Mouse (Mus musculus) limb, embryonic 14.5 days (tissue): ENCODE measurements around the gene Numb. TPM values are rescaled to one million over a fixed set of nuclear protein-coding genes. Genes with fewer than 3 reads are reported as not detected.

Source experiments
- ATAC-seq: fragments of 200-750 bp; cut with Nextera tagmentation; 2 replicates; pipeline ENCODE4 v1.8.0; 2017; ENCODE audit warnings: low read depth, moderate number of reproducible peaks, moderate TSS enrichment; ENCODE audit not compliant: low FRiP score
- DNase-seq: peaks from one replicate; pipeline ENCODE4 v3.0.0-alpha.2; 2015; ENCODE audit warnings: low spot score
- H3K27ac ChIP-seq: fragments of 300-500 bp; sonication (generic); replicated peaks from 2 replicates; pipeline ENCODE4 v1.5.1; 2014; ENCODE audit warnings: low read depth, mild to moderate bottlenecking, low read length, moderate library complexity, mixed read lengths
- H3K27me3 ChIP-seq: fragments of 300-500 bp; sonication (generic); 2 replicates; pipeline ENCODE4 v1.6.1; 2014; ENCODE audit warnings: low read length, mixed read lengths; ENCODE audit not compliant: control insufficient read depth, insufficient read depth
- H3K36me3 ChIP-seq: fragments of 300-500 bp; sonication (generic); 2 replicates; pipeline ENCODE4 v1.6.1; 2014; ENCODE audit warnings: mild to moderate bottlenecking, low read length, moderate library complexity, mixed read lengths; ENCODE audit not compliant: control insufficient read depth, insufficient read depth
- H3K4me1 ChIP-seq: fragments of 300-500 bp; sonication (generic); 2 replicates; pipeline ENCODE4 v1.6.1; 2014; ENCODE audit warnings: antibody characterized with exemption, low read length, mixed read lengths; ENCODE audit not compliant: control insufficient read depth, insufficient read depth
- H3K4me2 ChIP-seq: fragments of 300-500 bp; sonication (generic); replicated peaks from 2 replicates; pipeline ENCODE4 v1.6.1; 2014; ENCODE audit warnings: low read depth, mild to moderate bottlenecking, low read length, moderate library complexity; ENCODE audit not compliant: severe bottlenecking
- H3K4me3 ChIP-seq: fragments of 300-500 bp; sonication (generic); replicated peaks from 2 replicates; pipeline ENCODE4 v1.5.1; 2014; ENCODE audit warnings: low read length
- H3K9ac ChIP-seq: fragments of 300-500 bp; sonication (generic); 2 replicates; pipeline ENCODE4 v1.6.1; 2014; ENCODE audit warnings: mild to moderate bottlenecking, low read depth, low read length, moderate library complexity; ENCODE audit not compliant: severe bottlenecking
- H3K9me3 ChIP-seq: fragments of 300-500 bp; sonication (generic); 2 replicates; pipeline ENCODE4 v1.6.1; 2016; ENCODE audit warnings: low read length; ENCODE audit not compliant: control insufficient read depth
- POLR2A ChIP-seq: fragments of 200-500 bp; IDR thresholded peaks from 2 replicates; pipeline ENCODE4 v1.8.0; 2012; ENCODE audit warnings: inconsistent platforms, mild to moderate bottlenecking, moderate library complexity, borderline replicate concordance; ENCODE audit not compliant: insufficient read depth, insufficient read length; ENCODE audit errors: extremely low read depth
- WGBS: fragments of 180-500 bp; shearing (Covaris S2); extraction: QIAGEN DNeasy Blood & Tissue Kit; methylation state at CpG from one replicate; pipeline ENCODE4 v1.1.7; 2014; 5-methylcytosine and 5-hydroxymethylcytosine counted together
- polyA plus RNA-seq, 2 experiments: library from polyadenylated mRNA; depleted of rRNA in 1 of 2; stranded (reverse) in 1 of 2; unstranded in 1 of 2; fragments of >200 nt; fragmentation: Nextera tagmentation in 1 of 2; extraction: Ambion mirVana in 1 of 2; gene quantifications; 2 replicates each; pipeline versions ENCODE4 v1.2.1 to v1.2.3; 2012 to 2014

Gene Numb
- polyA plus RNA-seq, 2 experiments, result 31.3 to 53.8 TPM

GRCm38 (mm10) chr12:83841409-83842190, 80.1 kb downstream of the Numb start:
- Histone ChIP-seq H3K36me3 (peaks cover 27% of the 10 kb centered on the region), H3K27ac (no peak overlapping the region), H3K4me3 (no peak overlapping the region), H3K27me3 (no peaks in the 10 kb centered on the region), H3K4me2 (no peak overlapping the region), H3K9ac (no peak overlapping the region), H3K9me3 (no peaks in the 10 kb centered on the region), H3K4me1 (no peaks in the 10 kb centered on the region)
- DNase-seq (no peak), ATAC-seq (no peak)
- WGBS, result 89% methylated on average over 10 of the region's 10 CpGs
- no peak for TF ChIP-seq POLR2A

- WGBS, result 96% methylated on average over 3 of the region's 3 CpGs
- no peak for DNase-seq
Observed at GRCm38 (mm10) chr12:83833979-83834378, 87.8 kb downstream of the Numb start.

GRCm38 (mm10) chr12:83830424-83830823, 91.3 kb downstream of the Numb start:
- Histone ChIP-seq H3K4me2 (no peak overlapping the region), H3K27ac (no peak overlapping the region), H3K4me1 (no peaks in the 10 kb centered on the region), H3K36me3 (peaks cover 23% of the 10 kb centered on the region), H3K9ac (no peak overlapping the region), H3K27me3 (no peaks in the 10 kb centered on the region), H3K4me3 (no peak overlapping the region), H3K9me3 (no peaks in the 10 kb centered on the region)
- WGBS, result 64% methylated on average over 3 of the region's 3 CpGs
- DNase-seq (no peak), ATAC-seq (no peak)
- TF ChIP-seq POLR2A, result no peak

More at GRCm38 (mm10) chr12:83833979-83834378, 87.8 kb downstream of the Numb start:
- Histone ChIP-seq H3K27me3 (no peaks in the 10 kb centered on the region), H3K4me1 (no peaks in the 10 kb centered on the region), H3K4me3 (no peak overlapping the region), H3K36me3 (peaks cover 29% of the 10 kb centered on the region), H3K9ac (no peak overlapping the region), H3K4me2 (no peak overlapping the region), H3K9me3 (no peaks in the 10 kb centered on the region), H3K27ac (no peak overlapping the region)
- TF ChIP-seq POLR2A, result no peak
- no peak for ATAC-seq

DNA sequence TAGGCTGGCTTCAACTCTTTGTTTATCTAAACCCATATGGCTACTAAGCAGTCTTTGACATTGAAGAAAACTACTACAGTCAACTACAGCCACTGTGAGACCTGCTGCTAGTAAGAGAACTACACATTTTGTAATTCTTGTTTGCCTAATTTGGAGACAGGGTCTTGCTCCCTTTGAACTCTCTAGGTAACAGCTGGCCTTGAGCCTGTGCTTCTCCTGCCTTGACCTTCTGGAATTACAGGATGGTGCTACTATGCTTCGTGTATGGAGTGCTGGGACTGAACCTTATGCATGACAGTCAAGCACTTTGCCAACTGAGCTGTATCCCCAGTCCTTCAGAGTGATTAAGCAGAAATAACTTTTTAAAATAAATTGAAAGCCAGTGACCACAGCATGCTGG, 105.1 kb downstream of the Numb start:
- TF ChIP-seq POLR2A, result no peak
- Histone ChIP-seq H3K9me3 (no peaks in the 10 kb centered on the region), H3K36me3 (0 out of 2 replicates have a peak, but pooled peaks cover 3% of the 10 kb centered on the region), H3K4me3 (no peak overlapping the region), H3K9ac (no peak overlapping the region), H3K4me2 (no peak overlapping the region), H3K4me1 (no peaks in the 10 kb centered on the region), H3K27ac (no peak overlapping the region), H3K27me3 (no peaks in the 10 kb centered on the region)
- ATAC-seq, result no peak
- 68% methylated on average over 1 of the region's 1 CpGs for WGBS
- no peak for DNase-seq

GRCm38 (mm10) chr12:83811901-83812300, 109.8 kb downstream of the Numb start:
- Histone ChIP-seq H3K27ac (no peak overlapping the region), H3K4me3 (no peak overlapping the region), H3K36me3 (peaks cover 17% of the 10 kb centered on the region), H3K9ac (no peak overlapping the region), H3K4me2 (no peak overlapping the region), H3K27me3 (no peaks in the 10 kb centered on the region), H3K4me1 (no peaks in the 10 kb centered on the region), H3K9me3 (no peaks in the 10 kb centered on the region)
- TF ChIP-seq POLR2A, result no peak
- DNase-seq (no peak), ATAC-seq (no peak)
- 99% methylated on average over 3 of the region's 3 CpGs for WGBS
